Mouse (Mus musculus): Measurements from ENCODE around the gene Zbtb20. TPM values are rescaled to one million over a fixed set of nuclear protein-coding genes. Genes with fewer than 3 reads are reported as not detected.
A peak's percentile ranks its signal among the peaks of the same experiment; 100 is the strongest.

Zbtb20 gene
- polyA plus RNA-seq, 1 experiment from 2014 or later: 44.1 TPM

- H3K4me1 ChIP-seq (ENCODE audit: control insufficient read depth, insufficient read depth, low read length): no peaks in the 10 kb centered on the region
- no peak overlapping the region for H3K27ac ChIP-seq (ENCODE audit: low read depth, low read length)
- H3K9me3 ChIP-seq (ENCODE audit: control insufficient read depth, low read length): no peaks in the 10 kb centered on the region
- H3K36me3 ChIP-seq (ENCODE audit: control insufficient read depth, insufficient read depth, low read length): no peaks in the 10 kb centered on the region
- 68% methylated on average over 2 of the region's 2 CpGs for whole genome bisulfite sequencing
- ATAC-seq (ENCODE audit: insufficient read depth, low FRiP score, low TSS enrichment) (no peak), DNase-seq (ENCODE audit: low spot score) (no peak)
- H3K4me3 ChIP-seq (ENCODE audit: low read depth, low read length): no peak overlapping the region
- no peaks in the 10 kb centered on the region for H3K27me3 ChIP-seq (ENCODE audit: control insufficient read depth, insufficient read depth, low read length)
- H3K9ac ChIP-seq (ENCODE audit: low read length): no peak overlapping the region
- no peak overlapping the region for H3K4me2 ChIP-seq (ENCODE audit: low read depth)
Observed at GRCm38 (mm10) chr16:43080403-43080802, 204.7 kb downstream of the Zbtb20 start.

- Histone ChIP-seq H3K4me1 (ENCODE audit: control insufficient read depth, insufficient read depth, low read length) (no peaks in the 10 kb centered on the region), H3K4me2 (ENCODE audit: low read depth) (no peak overlapping the region), H3K27ac (ENCODE audit: low read depth, low read length) (no peak overlapping the region), H3K9ac (ENCODE audit: low read length) (no peak overlapping the region), H3K4me3 (ENCODE audit: low read depth, low read length) (no peak overlapping the region), H3K27me3 (ENCODE audit: control insufficient read depth, insufficient read depth, low read length) (no peaks in the 10 kb centered on the region), H3K9me3 (ENCODE audit: control insufficient read depth, low read length) (no peaks in the 10 kb centered on the region), H3K36me3 (ENCODE audit: control insufficient read depth, insufficient read depth, low read length) (no peaks in the 10 kb centered on the region)
- DNase-seq (ENCODE audit: low spot score) (no peak), ATAC-seq (ENCODE audit: insufficient read depth, low FRiP score, low TSS enrichment) (no peak)
- WGBS: 90% methylated on average over 5 of the region's 5 CpGs
Observed at GRCm38 (mm10) chr16:43080923-43081702, 205.4 kb downstream of the Zbtb20 start.

DNA sequence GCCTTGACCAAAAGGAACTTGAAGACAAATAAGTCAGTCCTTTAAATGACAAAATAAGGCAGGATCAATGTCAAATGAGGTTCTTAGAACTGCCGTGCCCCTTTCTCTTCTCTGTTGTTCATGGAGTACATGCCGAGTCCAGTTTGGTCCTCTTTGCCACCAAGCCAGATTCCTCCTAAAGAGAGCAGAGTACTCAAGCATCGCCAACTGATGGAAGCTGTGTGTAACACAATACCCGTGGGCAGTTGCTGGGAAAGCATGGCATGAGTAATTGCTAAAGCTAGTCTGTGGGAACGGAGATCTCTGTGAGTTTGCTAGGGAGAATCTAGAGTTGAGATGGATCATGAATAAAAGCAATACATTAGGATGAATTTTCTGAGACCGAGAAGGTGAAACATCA, 206.3 kb downstream of the Zbtb20 start:
- no peak for ATAC-seq (ENCODE audit: insufficient read depth, low FRiP score, low TSS enrichment)
- no peaks in the 10 kb centered on the region for H3K27me3 ChIP-seq (ENCODE audit: control insufficient read depth, insufficient read depth, low read length)
- no peak overlapping the region for H3K9ac ChIP-seq (ENCODE audit: low read length)
- no peak overlapping the region for H3K4me2 ChIP-seq (ENCODE audit: low read depth)
- H3K27ac ChIP-seq (ENCODE audit: low read depth, low read length): no peak overlapping the region
- no peak overlapping the region for H3K4me3 ChIP-seq (ENCODE audit: low read depth, low read length)
- H3K9me3 ChIP-seq (ENCODE audit: control insufficient read depth, low read length): no peaks in the 10 kb centered on the region
- DNase-seq (ENCODE audit: low spot score): no peak
- WGBS: 81% methylated on average over 6 of the region's 6 CpGs
- H3K36me3 ChIP-seq (ENCODE audit: control insufficient read depth, insufficient read depth, low read length): no peaks in the 10 kb centered on the region
- H3K4me1 ChIP-seq (ENCODE audit: control insufficient read depth, insufficient read depth, low read length): no peaks in the 10 kb centered on the region

- no peak for DNase-seq (ENCODE audit: low spot score)
- WGBS: 86% methylated on average over 5 of the region's 5 CpGs
- H3K36me3 ChIP-seq (ENCODE audit: control insufficient read depth, insufficient read depth, low read length): no peaks in the 10 kb centered on the region
Observed at GRCm38 (mm10) chr16:43082801-43083200, 207.1 kb downstream of the Zbtb20 start.

DNA sequence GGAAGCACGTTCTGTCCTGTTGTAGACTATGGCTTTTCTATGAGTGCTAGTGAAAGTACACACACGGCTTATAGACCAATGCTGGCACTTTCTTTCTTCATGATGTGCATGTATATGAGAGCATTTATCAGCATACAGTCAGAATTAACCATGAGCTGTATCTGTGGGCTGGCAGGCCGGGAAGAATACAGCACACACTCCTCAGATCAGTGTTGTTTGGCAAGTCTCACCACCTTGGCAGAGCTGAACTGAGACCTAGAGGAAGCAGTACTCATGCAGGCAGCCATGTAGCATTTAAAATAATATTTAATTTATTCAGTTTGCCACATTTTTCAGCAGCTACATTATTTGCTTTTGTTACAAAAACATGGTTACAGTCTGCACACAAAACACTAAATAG, 214.5 kb downstream of the Zbtb20 start:
- WGBS: 86% methylated on average over 3 of the region's 3 CpGs

More at GRCm38 (mm10) chr16:43082801-43083200, 207.1 kb downstream of the Zbtb20 start:
- no peaks in the 10 kb centered on the region for H3K4me1 ChIP-seq (ENCODE audit: control insufficient read depth, insufficient read depth, low read length)
- H3K9me3 ChIP-seq (ENCODE audit: control insufficient read depth, low read length): no peaks in the 10 kb centered on the region
- H3K4me3 ChIP-seq (ENCODE audit: low read depth, low read length): no peak overlapping the region
- ATAC-seq (ENCODE audit: insufficient read depth, low FRiP score, low TSS enrichment): no peak
- H3K27me3 ChIP-seq (ENCODE audit: control insufficient read depth, insufficient read depth, low read length): no peaks in the 10 kb centered on the region
- no peak overlapping the region for H3K27ac ChIP-seq (ENCODE audit: low read depth, low read length)
- H3K4me2 ChIP-seq (ENCODE audit: low read depth): no peak overlapping the region
- no peak overlapping the region for H3K9ac ChIP-seq (ENCODE audit: low read length)

DNA sequence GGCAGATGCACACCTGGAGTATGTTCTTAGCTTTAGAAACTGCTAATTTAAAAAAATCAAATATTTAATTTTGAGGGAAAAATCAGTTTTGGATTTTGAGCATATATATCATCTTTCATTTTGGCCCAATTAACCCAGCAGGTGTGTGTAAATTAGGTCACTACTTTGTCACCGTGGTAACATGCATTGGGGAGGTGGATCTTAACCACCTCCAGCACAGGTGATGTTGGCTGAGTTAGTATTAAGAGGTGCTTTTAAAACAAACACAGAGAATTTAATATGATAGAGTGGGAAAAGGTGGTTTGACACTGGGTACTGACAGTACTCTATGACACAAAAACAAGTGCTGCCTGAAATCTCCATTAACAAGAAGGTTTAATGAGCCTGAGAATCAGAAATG, 218.5 kb downstream of the Zbtb20 start:
- Histone ChIP-seq H3K9me3 (ENCODE audit: control insufficient read depth, low read length) (no peaks in the 10 kb centered on the region), H3K27ac (ENCODE audit: low read depth, low read length) (no peak overlapping the region), H3K4me2 (ENCODE audit: low read depth) (no peak overlapping the region), H3K9ac (ENCODE audit: low read length) (no peak overlapping the region), H3K36me3 (ENCODE audit: control insufficient read depth, insufficient read depth, low read length) (no peaks in the 10 kb centered on the region), H3K4me3 (ENCODE audit: low read depth, low read length) (no peak overlapping the region), H3K27me3 (ENCODE audit: control insufficient read depth, insufficient read depth, low read length) (no peaks in the 10 kb centered on the region), H3K4me1 (ENCODE audit: control insufficient read depth, insufficient read depth, low read length) (no peaks in the 10 kb centered on the region)
- WGBS: 98% methylated on average over 1 of the region's 1 CpGs
- no peak for ATAC-seq (ENCODE audit: insufficient read depth, low FRiP score, low TSS enrichment)
- no peak for DNase-seq (ENCODE audit: low spot score)

More for the DNA sequence above, 214.5 kb downstream of the Zbtb20 start:
- DNase-seq (ENCODE audit: low spot score) (no peak), ATAC-seq (ENCODE audit: insufficient read depth, low FRiP score, low TSS enrichment) (no peak)
- H3K4me1 ChIP-seq (ENCODE audit: control insufficient read depth, insufficient read depth, low read length): no peaks in the 10 kb centered on the region
- H3K4me3 ChIP-seq (ENCODE audit: low read depth, low read length): no peak overlapping the region
- H3K4me2 ChIP-seq (ENCODE audit: low read depth): no peak overlapping the region
- no peaks in the 10 kb centered on the region for H3K27me3 ChIP-seq (ENCODE audit: control insufficient read depth, insufficient read depth, low read length)
- no peak overlapping the region for H3K9ac ChIP-seq (ENCODE audit: low read length)
- no peaks in the 10 kb centered on the region for H3K36me3 ChIP-seq (ENCODE audit: control insufficient read depth, insufficient read depth, low read length)
- H3K27ac ChIP-seq (ENCODE audit: low read depth, low read length): no peak overlapping the region
- no peaks in the 10 kb centered on the region for H3K9me3 ChIP-seq (ENCODE audit: control insufficient read depth, low read length)

DNA sequence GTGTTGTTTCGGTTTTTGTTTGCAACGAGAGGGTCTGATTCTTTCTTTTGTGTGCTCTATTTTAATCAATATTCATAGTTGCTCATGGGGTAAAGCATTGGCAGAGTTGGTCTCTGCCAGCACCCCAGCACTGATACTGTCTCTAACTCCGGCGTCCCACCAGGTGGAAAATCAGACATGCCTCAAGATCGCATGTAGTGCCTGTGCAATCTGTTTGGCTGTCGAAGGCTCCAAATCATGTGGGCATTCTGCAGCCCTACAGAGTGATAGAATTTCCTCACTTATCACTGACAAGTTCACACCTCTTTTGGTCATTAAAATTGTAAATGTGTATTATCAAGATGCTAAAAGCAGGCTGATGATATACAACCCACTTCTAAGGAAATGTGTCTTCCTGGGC, 219.1 kb downstream of the Zbtb20 start:
- 79% methylated on average over 6 of the region's 6 CpGs for WGBS
- Histone ChIP-seq H3K4me3 (ENCODE audit: low read depth, low read length) (no peak overlapping the region), H3K4me1 (ENCODE audit: control insufficient read depth, insufficient read depth, low read length) (no peaks in the 10 kb centered on the region), H3K9me3 (ENCODE audit: control insufficient read depth, low read length) (no peaks in the 10 kb centered on the region), H3K27me3 (ENCODE audit: control insufficient read depth, insufficient read depth, low read length) (no peaks in the 10 kb centered on the region), H3K36me3 (ENCODE audit: control insufficient read depth, insufficient read depth, low read length) (no peaks in the 10 kb centered on the region), H3K27ac (ENCODE audit: low read depth, low read length) (no peak overlapping the region), H3K4me2 (ENCODE audit: low read depth) (no peak overlapping the region), H3K9ac (ENCODE audit: low read length) (no peak overlapping the region)
- DNase-seq (ENCODE audit: low spot score): no peak
- no peak for ATAC-seq (ENCODE audit: insufficient read depth, low FRiP score, low TSS enrichment)

DNA sequence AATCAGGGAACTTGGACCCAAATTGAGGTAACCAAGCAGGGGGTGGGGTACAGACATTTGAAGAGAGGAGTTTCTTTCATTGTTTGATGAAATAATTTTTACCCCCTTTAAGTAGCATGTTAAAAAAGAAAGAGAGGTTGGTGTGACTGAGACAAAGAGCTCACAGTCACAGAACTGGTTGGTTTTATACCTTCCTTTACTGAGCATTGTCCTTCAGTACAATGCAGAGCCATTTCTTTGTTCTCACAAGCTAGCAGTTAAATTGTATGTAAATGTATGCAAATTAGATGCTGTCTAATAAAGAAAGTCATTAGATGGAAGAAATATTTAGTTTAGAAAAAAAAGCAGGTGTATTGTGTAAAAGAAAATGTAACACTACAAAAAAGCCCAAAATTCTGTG, 220.4 kb downstream of the Zbtb20 start:
- no peak overlapping the region for H3K27ac ChIP-seq (ENCODE audit: low read depth, low read length)
- no peaks in the 10 kb centered on the region for H3K27me3 ChIP-seq (ENCODE audit: control insufficient read depth, insufficient read depth, low read length)
- H3K36me3 ChIP-seq (ENCODE audit: control insufficient read depth, insufficient read depth, low read length): no peaks in the 10 kb centered on the region
- H3K9me3 ChIP-seq (ENCODE audit: control insufficient read depth, low read length): no peaks in the 10 kb centered on the region
- H3K9ac ChIP-seq (ENCODE audit: low read length): no peak overlapping the region
- ATAC-seq (ENCODE audit: insufficient read depth, low FRiP score, low TSS enrichment): peak; percentile 67
- H3K4me2 ChIP-seq (ENCODE audit: low read depth): no peak overlapping the region
- H3K4me3 ChIP-seq (ENCODE audit: low read depth, low read length): no peak overlapping the region
- DNase-seq (ENCODE audit: low spot score): no peak
- no peaks in the 10 kb centered on the region for H3K4me1 ChIP-seq (ENCODE audit: control insufficient read depth, insufficient read depth, low read length)

DNA sequence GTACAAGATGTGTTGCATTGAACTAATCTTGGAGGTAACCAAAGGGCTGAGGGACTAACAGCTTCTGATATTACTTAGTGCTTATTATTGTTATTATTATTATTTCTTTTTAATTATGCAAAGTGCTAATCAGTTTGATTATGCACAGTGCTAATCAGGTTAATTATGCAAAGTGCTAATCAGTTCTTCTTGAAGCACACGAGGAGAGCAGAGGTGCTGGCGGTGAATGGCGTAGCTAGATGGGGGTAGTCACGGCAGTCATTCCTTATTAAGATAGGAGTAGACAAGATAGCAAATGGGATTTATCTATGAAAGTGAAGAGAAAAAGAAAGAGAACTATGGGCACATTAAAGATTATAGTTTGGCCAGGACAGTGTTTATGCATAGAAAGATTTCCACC, 222.5 kb downstream of the Zbtb20 start:
- H3K4me1 ChIP-seq (ENCODE audit: control insufficient read depth, insufficient read depth, low read length): no peaks in the 10 kb centered on the region
- no peaks in the 10 kb centered on the region for H3K36me3 ChIP-seq (ENCODE audit: control insufficient read depth, insufficient read depth, low read length)
- 94% methylated on average over 4 of the region's 4 CpGs for WGBS
- ATAC-seq (ENCODE audit: insufficient read depth, low FRiP score, low TSS enrichment): no peak
- no peak overlapping the region for H3K4me3 ChIP-seq (ENCODE audit: low read depth, low read length)
- H3K27ac ChIP-seq (ENCODE audit: low read depth, low read length): no peak overlapping the region
- no peaks in the 10 kb centered on the region for H3K27me3 ChIP-seq (ENCODE audit: control insufficient read depth, insufficient read depth, low read length)
- no peak overlapping the region for H3K9ac ChIP-seq (ENCODE audit: low read length)
- no peak for DNase-seq (ENCODE audit: low spot score)
- H3K9me3 ChIP-seq (ENCODE audit: control insufficient read depth, low read length): no peaks in the 10 kb centered on the region
- H3K4me2 ChIP-seq (ENCODE audit: low read depth): no peak overlapping the region

Measured in neural tube, embryonic 11.5 days (tissue).